Mouse (Mus musculus) T-helper 2 cell (primary cell): ENCODE results near the gene Vps45.

Experiments used
- in situ Hi-C: fragments of 300-600 bp; cut with MboI, MseI; formaldehyde crosslinking; loops from one replicate; pipeline ENCODE4 v1.15.1; 2025; ENCODE audit warnings: high pct_unique_total_duplicates

Vps45 gene

GRCm38 (mm10) chr3:96039857-96040662, 18.2 kb downstream of the Vps45 start:
- in situ Hi-C loops: loop anchor here (5.0 to 10.0 kb wide), 3 partner anchors 78 to 315 kb away; no protein-coding TSS in a partner anchor

GRCm38 (mm10) chr3:96038851-96039250, 19.4 kb downstream of the Vps45 start:
- in situ Hi-C loops: no loop called here

GRCm38 (mm10) chr3:96038156-96038555, 20.1 kb downstream of the Vps45 start:
- in situ Hi-C loops: no loop called here

- in situ Hi-C loops: no loop called here
Measured at GRCm38 (mm10) chr3:96036796-96037195, 21.5 kb downstream of the Vps45 start.

GRCm38 (mm10) chr3:96033046-96033445, 25.2 kb downstream of the Vps45 start:
- in situ Hi-C loops: no loop called here

- in situ Hi-C loops: no loop called here
Measured at GRCm38 (mm10) chr3:96032652-96033017, 25.6 kb downstream of the Vps45 start.

GRCm38 (mm10) chr3:96031991-96032651, 26.1 kb downstream of the Vps45 start:
- in situ Hi-C loops: no loop called here

GRCm38 (mm10) chr3:96029766-96030165, 28.5 kb downstream of the Vps45 start:
- in situ Hi-C loops: no loop called here

GRCm38 (mm10) chr3:96029336-96029735, 28.9 kb downstream of the Vps45 start:
- in situ Hi-C loops: no loop called here

GRCm38 (mm10) chr3:96027875-96028274, 30.4 kb downstream of the Vps45 start:
- in situ Hi-C loops: no loop called here

GRCm38 (mm10) chr3:96027145-96027544, 31.1 kb downstream of the Vps45 start:
- in situ Hi-C loops: no loop called here

GRCm38 (mm10) chr3:96021421-96022128, 36.7 kb downstream of the Vps45 start:
- in situ Hi-C loops: no loop called here

- in situ Hi-C loops: no loop called here
Measured at GRCm38 (mm10) chr3:96020735-96021134, 37.5 kb downstream of the Vps45 start.

- in situ Hi-C loops: no loop called here
Measured at GRCm38 (mm10) chr3:96017461-96017860, 40.8 kb downstream of the Vps45 start.

- in situ Hi-C loops: no loop called here
Measured at GRCm38 (mm10) chr3:96016257-96016889, 41.9 kb downstream of the Vps45 start.

- in situ Hi-C loops: no loop called here
Measured at GRCm38 (mm10) chr3:96015681-96016080, 42.6 kb downstream of the Vps45 start.

GRCm38 (mm10) chr3:96012805-96013204, 45.5 kb downstream of the Vps45 start:
- in situ Hi-C loops: no loop called here

- in situ Hi-C loops: no loop called here
Measured at GRCm38 (mm10) chr3:96008463-96008862, 49.8 kb downstream of the Vps45 start.

GRCm38 (mm10) chr3:96001560-96001959, 56.7 kb downstream of the Vps45 start:
- in situ Hi-C loops: no loop called here

- in situ Hi-C loops: no loop called here
Measured at GRCm38 (mm10) chr3:96000921-96001501, 57.3 kb downstream of the Vps45 start.

GRCm38 (mm10) chr3:96000080-96000632, 58.1 kb downstream of the Vps45 start:
- in situ Hi-C loops: no loop called here
